Mouse (Mus musculus) C2C12 (cell line): Measurements from ENCODE around the gene Uox.

Source experiments
- CTCF ChIP-seq: IDR thresholded peaks from one replicate; pipeline ENCODE4 v1.5.1; 2011; ENCODE audit not compliant: control insufficient read depth, insufficient read depth, insufficient read length
- USF1 ChIP-seq: IDR thresholded peaks from one replicate; pipeline ENCODE4 v1.6.1; 2011; ENCODE audit warnings: low read depth, mild to moderate bottlenecking, control low read depth, moderate library complexity

DNA sequence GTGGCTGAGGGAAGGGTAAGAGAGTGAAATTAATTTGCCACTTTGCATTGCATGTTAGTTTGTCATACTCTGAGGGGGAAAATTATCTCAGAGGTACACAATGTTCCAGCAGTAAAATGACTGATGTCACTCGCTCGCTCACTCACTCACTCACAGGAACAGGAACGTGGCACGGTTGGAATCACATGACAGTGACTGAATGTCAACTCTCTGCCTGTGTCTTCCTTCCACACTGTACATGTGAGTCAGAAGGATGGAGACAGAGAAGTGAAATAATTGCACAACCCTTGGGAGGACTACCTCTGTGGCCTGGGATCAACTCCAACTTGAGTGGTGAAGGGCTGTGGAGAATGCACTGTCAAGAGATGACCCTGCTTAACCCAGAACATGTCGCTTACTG lies 87.2 kb downstream of the Uox start:
- no peak for TF ChIP-seq CTCF
- no peak for TF ChIP-seq USF1
